Mouse (Mus musculus) small intestine, adult 2 months (tissue): ENCODE results near the gene Gm14698. TPM values are rescaled to one million over a fixed set of nuclear protein-coding genes. Genes with fewer than 3 reads are reported as not detected.
"Not testable (repeated sequence)": the region's sequence is repeated elsewhere in the genome, so short reads cannot be mapped to it uniquely, and the experiment has no call there.

Experiments used
- H3K27ac ChIP-seq: fragments of 200-500 bp; 2 replicates; pipeline ENCODE4 v1.5.1; 2012; ENCODE audit warnings: low read depth, low read length, control low read depth, inconsistent platforms; ENCODE audit not compliant: insufficient read depth
- H3K27me3 ChIP-seq: fragments of 200-500 bp; 2 replicates; pipeline ENCODE4 v1.6.1; 2012; ENCODE audit warnings: mild to moderate bottlenecking, moderate library complexity, low read length, inconsistent platforms; ENCODE audit not compliant: control insufficient read depth, insufficient read depth
- H3K36me3 ChIP-seq: fragments of 200-500 bp; 2 replicates; pipeline ENCODE4 v1.6.1; 2012; ENCODE audit warnings: mild to moderate bottlenecking, low read length, control low read depth, inconsistent platforms; ENCODE audit not compliant: control insufficient read depth, insufficient read depth
- H3K4me1 ChIP-seq: fragments of 200-500 bp; 2 replicates; pipeline ENCODE4 v1.6.1; 2012; ENCODE audit warnings: low read length, inconsistent platforms, mixed read lengths; ENCODE audit not compliant: control insufficient read depth, insufficient read depth, insufficient read length
- H3K4me3 ChIP-seq: fragments of 200-500 bp; 2 replicates; pipeline ENCODE4 v1.5.1; 2012; ENCODE audit warnings: low read depth, mild to moderate bottlenecking, control low read depth, inconsistent platforms, low read length, moderate library complexity
- CTCF ChIP-seq: fragments of 200-500 bp; IDR thresholded peaks from 2 replicates; pipeline ENCODE4 v1.5.1; 2012; ENCODE audit warnings: low read depth, mild to moderate bottlenecking, control low read depth, inconsistent platforms, low read length, moderate library complexity, mixed read lengths; ENCODE audit not compliant: insufficient replicate concordance, insufficient read length; ENCODE audit errors: extremely low read depth
- POLR2A ChIP-seq: fragments of 200-500 bp; IDR thresholded peaks from 2 replicates; pipeline ENCODE4 v1.6.1; 2012; ENCODE audit warnings: low read depth, mild to moderate bottlenecking, control low read depth, inconsistent platforms, low read length, moderate library complexity
- WGBS: fragments of 180-500 bp; shearing (Covaris S2); methylation state at CpG from one replicate; pipeline ENCODE4 v1.1.7; 2018; 5-methylcytosine and 5-hydroxymethylcytosine counted together
- polyA plus RNA-seq: library from polyadenylated mRNA; depleted of rRNA; stranded (reverse); fragments of >200 nt; gene quantifications from 2 replicates; pipeline ENCODE4 v1.2.3, GENCODE M21; 2012; rRNA removed

Gm14698 gene
- polyA plus RNA-seq, result 0.03 and 0.09 TPM in 2 replicates

GRCm38 (mm10) chrX:68821059-68821458 lies at the start of gene Gm14698:
TSS of gene Gm14698 (plus strand) at chrX:68821093.
- 13% methylated on average over 27 of the region's 36 CpGs for WGBS

GRCm38 (mm10) chrX:68820449-68820848 lies 444 bp upstream of the Gm14698 start:
- 16% methylated on average over 2 of the region's 2 CpGs for WGBS
- H3K27ac ChIP-seq, H3K4me1 ChIP-seq, H3K36me3 ChIP-seq, H3K4me3 ChIP-seq, H3K27me3 ChIP-seq: not testable (repeated sequence)

More at GRCm38 (mm10) chrX:68821059-68821458, at the start of gene Gm14698:
- not testable (repeated sequence) for H3K4me3 ChIP-seq, H3K27ac ChIP-seq, H3K36me3 ChIP-seq, H3K4me1 ChIP-seq, H3K27me3 ChIP-seq

- Histone ChIP-seq H3K4me1 (no peaks in the 10 kb centered on the region), H3K4me3 (no peak overlapping the region), H3K27me3 (no peaks in the 10 kb centered on the region), H3K27ac (no peak overlapping the region), H3K36me3 (no peaks in the 10 kb centered on the region)
- 17% methylated on average over 5 of the region's 5 CpGs for WGBS
- no peak for TF ChIP-seq CTCF
- TF ChIP-seq POLR2A, result no peak
Measured at GRCm38 (mm10) chrX:68839548-68840444, 18.9 kb downstream of the Gm14698 start.

- Histone ChIP-seq H3K4me3 (no peak overlapping the region), H3K4me1 (no peaks in the 10 kb centered on the region), H3K27ac (no peak overlapping the region), H3K27me3 (no peaks in the 10 kb centered on the region), H3K36me3 (no peaks in the 10 kb centered on the region)
- 45% methylated on average over 2 of the region's 2 CpGs for WGBS
- no peak for TF ChIP-seq CTCF
Measured at GRCm38 (mm10) chrX:68865145-68865544, 44.3 kb downstream of the Gm14698 start.

Other genes with a start within 250 kb of the Gm14698 start
- 2.1 and 7.5 TPM in 2 replicates for gene Fmr1, start 142.6 kb upstream of the Gm14698 start, polyA plus RNA-seq
- gene Fmr1nb, start 59.3 kb upstream of the Gm14698 start, polyA plus RNA-seq, result 1.7 TPM in 1 of 2 replicates, not detected in the other
- gene Gm6812, start 72.0 kb downstream of the Gm14698 start, polyA plus RNA-seq, result not detected in 2 replicates